Mouse (Mus musculus): ENCODE data around the gene Gdap1l1.

The Gdap1l1 gene

DNA sequence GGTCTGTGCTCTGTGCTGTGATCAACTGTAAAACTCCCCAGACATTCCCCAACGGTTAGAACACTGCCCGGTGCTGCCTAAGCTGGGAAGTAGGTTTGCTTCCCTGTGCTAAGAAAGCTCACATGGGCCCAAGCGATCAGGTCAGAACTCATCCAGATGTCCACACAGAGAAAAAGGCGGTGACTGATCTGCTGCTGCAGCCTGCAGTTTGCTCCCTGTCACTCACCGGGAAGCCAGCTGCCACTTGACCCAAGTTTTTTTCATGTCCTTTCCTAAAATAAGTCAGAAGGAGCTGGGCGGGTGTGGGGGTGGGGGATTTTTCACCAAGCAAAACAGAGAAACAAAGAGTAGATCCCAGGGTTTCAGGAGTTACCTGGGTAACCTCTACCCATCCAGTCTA lies 26.3 kb downstream of the Gdap1l1 start:
- no peak for DNase-seq (ENCODE audit: low read depth)

DNA sequence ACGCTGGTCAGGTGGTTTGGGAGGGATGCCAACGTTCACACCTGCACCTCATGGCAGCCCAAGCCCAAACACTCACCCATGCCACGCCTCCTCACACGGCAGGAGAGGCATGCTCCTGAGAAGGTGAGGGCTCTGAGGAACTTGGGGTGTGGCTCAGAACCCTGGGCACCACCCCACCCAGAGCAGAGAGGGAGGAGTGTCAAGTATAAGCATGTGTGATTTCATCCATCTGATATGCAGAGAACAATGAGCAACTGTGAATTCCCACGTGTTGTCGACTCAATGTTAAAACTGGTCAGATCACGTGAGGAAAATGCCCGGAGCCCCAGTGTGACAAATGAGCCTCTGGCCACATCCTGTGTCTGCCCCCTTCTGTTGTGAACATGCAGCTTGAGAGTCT lies 28.5 kb downstream of the Gdap1l1 start:
- DNase-seq (ENCODE audit: low read depth): no peak

DNA sequence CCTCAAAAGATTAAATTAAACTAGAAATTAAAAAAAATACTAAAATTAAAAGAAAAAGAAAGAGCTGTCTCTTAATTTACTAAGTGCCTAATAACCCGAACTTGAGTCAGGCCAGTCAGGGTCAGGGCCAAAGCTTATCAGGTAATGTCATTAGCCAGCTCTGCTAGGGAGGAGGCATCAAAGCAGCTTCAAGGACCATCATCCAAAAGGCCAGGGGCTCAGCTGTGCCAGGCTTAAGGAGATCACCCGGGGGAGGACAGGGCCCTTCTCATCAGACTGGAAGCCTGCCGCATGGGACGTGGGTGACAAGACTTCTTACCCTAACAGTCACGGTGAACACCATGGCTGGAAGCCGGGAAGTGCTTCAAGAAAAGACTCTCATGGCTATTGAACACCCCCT lies 29.3 kb downstream of the Gdap1l1 start:
- DNase-seq (ENCODE audit: low read depth): no peak

DNA sequence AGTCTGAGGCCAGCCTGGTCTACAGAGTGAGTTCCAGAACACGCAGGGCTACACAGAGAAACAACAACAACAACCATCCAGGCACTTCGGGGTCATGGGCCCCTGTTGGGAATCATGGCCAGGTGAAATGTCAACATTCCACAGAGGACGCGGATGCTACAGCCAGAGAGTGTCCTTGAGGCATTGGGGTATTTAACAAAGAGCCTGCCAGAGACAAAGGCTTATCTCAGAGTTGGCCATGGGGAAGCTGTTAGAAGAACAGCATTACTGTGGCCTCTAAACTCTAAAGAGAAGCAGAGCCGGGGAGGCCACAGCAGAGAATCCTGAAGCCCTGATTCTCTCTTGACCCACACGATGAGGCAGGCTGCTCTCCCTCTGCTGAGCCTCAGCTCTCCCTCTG lies 30.6 kb downstream of the Gdap1l1 start:
- no peak for DNase-seq (ENCODE audit: low read depth)

DNA sequence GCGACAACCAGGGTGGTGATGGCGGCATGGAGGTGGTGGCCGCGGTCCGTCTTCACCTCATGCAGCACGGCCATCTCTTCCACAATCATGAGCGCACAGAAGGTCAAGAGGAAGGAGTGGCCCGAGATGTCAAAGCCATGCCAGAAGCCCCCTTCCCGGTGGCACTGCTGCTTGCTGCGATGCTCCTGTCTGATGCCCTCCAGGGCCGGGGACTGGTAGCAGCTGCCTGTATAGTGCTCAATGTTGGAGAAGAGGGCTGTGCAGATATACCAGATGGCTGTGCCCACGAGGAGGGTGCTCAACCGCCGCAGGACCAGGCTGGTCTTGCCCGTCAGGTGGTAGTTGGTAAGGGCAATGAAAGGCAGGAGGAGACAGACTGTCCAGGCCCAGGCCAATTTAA lies 31.4 kb downstream of the Gdap1l1 start:
- DNase-seq (ENCODE audit: low read depth): no peak

DNA sequence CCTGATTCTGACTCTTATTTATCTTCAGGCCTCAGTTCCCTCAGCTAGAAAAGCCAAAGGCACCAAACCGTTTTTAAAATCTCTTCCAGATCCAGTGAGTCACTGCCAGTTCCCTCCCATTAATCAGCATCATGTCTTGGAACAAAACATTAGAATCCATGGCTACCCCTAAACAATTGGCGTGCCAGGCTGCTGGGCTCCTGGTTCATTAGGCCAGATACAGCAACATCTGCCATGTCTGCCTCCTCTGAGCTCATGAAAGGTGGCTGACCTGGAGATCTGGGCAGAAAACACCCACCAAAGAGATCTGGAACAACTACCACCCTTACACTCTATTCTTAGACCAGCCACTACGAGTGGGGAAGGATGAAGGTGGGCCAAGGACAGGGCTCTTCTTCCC lies 32.9 kb downstream of the Gdap1l1 start:
- DNase-seq (ENCODE audit: low read depth): no peak

DNA sequence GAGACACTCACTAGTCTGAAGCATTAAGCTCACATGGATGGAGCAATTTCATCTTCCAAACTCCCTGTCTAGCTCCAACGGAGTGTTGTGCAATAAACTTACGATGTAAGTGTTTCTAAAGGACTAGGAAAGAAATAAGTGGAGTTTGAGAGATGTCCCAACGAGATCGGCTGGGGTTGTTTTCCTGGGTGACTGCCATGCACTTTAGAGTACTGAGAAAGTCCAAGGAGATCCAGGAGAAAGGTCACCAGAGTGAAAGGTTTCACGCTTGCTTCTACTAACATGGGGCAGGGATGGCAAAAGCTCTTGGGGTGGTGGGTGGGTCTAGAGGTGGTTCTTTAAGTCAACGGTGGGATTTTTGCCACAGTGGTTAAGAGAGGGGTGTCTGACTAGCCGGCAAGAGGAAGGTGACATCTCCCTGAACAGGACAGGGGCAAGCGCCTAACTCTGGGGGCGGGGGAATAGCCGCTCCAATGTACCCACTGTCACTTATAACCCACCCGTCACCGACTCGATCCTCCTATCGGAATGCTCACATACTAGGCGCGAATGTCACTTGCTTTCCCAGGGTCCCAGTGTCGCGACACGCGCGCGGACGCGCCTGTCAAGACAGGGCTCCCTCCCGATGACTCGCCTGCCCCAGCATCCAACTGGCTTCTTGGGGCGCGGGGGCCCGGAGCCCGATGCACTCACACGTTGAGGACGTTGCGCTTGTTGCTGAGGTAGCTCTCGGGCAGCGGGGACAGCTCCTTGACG lies 33.6 kb downstream of the Gdap1l1 start:
- peak; percentile 24 for DNase-seq (ENCODE audit: low read depth)

DNA sequence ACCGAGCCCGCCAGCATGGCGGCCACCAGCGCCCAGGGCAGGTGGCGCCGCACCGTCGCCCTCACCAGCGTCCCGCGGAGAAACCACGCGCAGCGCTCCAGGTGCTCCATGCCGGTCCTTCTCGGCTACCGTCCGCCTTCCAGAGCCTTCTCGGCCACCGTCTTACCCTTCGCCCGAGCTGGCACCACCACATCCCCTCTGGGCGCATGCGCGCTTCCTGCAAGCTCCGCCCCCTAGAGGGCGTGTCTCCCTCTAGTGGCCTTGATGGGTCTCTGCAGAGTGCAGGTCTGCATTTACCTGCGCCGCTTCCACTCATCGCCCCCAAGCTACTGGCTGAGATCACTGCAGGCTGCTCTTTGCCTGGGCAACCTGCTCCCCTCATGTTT lies 34.2 kb downstream of the Gdap1l1 start, which contains the start of gene Fitm2:
Gene Fitm2 (minus strand): TSS at position 164 of the 386 bp plus-strand sequence.
- DNase-seq (ENCODE audit: low read depth): peak; percentile 96

DNA sequence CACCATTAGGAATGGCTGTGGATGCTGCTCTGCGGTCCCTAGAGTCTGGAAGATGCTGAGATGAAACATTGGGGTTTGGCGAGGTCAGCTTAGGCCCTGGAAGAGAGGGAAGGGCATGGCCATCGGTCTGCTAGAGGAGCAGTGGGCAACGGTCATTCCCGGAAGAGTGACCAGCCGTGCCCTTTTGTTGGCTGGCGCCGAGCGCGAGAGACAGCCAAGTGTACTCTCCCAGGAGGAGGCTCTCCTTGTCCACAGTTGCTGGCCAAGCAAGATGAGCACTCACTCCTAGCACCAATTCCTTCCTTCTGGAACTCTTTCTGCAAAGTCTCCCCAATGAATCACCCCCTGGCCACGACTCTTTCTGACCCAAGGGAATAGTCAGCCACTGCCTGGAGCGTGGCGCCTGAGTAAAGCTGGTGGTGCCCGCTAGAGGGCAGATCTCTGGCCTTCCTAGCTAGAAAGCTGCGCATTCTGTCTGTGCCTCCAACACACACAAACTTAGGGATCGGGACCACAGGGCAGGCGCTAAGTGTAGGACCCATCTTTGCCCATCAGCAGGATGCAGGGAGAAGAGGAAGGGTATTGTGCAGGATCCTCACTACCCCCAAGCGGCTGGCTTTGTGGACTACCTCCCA lies 42.0 kb downstream of the Gdap1l1 start:
- no peak for DNase-seq (ENCODE audit: low read depth)

DNA sequence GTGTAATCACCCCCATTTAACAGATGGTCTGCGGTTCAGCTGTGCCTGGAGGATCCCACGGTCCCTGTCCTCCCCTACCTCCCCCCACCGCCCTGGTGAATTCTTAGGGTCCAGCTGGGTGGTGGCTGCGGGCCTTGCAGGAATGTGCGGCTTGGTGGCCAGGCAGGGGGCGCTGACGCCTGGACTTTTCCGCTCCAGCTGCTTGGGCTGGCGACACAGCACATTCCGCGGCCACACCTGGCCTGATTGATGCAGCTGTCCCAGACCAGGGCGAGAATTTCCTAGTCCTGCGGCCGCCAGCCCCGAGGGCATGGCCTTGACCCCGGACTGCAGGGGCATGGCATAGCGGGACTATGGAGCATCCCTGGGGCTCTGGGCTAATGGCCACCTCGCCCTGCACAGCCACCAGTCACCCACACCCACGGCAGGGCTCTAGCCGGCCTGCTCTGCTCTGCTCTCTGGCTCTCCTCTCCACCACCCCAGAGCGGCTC lies 43.3 kb downstream of the Gdap1l1 start:
- no peak for DNase-seq (ENCODE audit: low read depth)

DNA sequence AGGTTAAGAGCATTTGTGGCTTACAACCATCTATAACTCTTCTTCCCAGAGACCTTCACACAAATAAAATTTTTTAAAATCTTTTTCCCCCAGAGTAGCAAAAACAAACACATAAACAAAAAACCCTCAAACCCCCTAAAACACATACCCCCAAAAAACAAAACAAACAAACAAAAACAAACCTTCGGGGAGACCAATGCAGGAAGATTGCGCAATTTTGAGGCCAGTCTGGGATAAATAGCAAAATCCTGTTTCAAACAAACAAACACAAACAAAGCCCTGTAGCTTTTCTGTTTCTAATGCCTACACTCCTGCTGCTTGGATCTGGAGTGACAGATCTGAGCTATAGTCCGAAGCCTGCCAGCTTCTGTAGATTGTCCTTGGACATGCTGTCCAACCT lies 49.1 kb downstream of the Gdap1l1 start:
- DNase-seq (ENCODE audit: low read depth): no peak

DNA sequence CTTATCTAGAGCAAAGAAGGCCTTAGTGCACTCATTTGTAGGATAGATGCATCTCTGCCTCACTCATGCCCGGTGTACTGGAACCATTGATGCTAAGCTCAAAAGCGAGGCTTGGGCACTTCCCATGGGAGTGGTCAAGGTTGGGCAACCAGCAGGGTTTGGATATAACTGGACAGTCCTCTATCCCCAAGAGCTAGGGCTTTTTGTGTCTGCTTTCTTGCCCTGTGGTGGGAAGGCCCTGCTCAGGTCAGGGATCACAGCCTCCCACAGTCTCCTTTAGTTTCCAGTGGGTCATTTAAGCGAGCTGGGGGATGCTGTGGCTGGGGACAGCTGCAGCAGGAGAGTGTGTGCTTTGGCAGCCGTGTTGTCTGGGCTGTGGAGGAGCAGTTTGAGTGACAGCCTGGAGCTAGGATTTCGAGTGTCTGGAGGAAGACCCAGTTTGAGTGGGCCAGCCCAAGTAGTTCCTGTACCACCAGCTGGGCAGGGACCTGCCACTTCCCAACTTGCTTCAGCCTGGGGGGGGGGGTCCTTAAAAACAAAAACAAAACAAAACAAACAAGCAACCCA lies 51.5 kb downstream of the Gdap1l1 start:
- DNase-seq (ENCODE audit: low read depth): no peak

DNA sequence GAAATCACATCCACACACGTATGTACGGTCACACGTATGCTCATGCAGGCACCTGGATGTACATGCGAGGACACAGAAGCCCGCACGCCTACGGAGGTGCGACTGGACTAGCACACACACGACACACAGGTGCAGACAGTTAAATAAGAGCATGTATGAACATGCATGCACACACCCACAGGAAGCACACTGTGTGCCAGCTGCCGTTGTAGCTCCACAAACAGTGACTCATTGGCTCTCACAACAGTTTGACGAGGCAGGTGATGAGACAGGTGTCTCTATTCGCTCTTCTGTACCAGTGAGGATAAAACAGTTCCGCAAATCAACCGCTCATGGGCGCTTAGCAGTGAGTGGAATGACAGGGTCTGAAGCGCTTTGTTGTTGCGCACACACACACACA lies 52.4 kb downstream of the Gdap1l1 start:
- DNase-seq (ENCODE audit: low read depth): no peak

DNA sequence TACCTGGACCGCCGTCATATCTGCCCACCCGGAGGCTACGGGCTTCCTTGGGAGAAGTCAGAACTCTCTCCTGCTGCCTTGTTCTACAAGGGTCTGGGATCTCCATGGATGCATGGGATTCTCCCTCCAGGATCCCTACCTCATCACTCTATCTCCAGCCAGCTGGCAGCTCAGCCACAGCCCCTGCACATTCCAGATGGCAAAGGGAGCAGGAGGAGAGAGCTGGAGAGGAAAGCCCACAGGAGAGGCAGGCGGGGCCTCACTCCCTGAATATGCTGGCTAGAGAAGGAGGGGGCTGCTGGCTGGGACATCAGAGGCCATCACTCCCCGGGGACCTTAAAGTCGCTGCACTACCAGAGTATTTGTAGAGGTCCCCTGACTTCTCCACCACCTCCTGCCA lies 53.1 kb downstream of the Gdap1l1 start:
- DNase-seq (ENCODE audit: low read depth): no peak

DNA sequence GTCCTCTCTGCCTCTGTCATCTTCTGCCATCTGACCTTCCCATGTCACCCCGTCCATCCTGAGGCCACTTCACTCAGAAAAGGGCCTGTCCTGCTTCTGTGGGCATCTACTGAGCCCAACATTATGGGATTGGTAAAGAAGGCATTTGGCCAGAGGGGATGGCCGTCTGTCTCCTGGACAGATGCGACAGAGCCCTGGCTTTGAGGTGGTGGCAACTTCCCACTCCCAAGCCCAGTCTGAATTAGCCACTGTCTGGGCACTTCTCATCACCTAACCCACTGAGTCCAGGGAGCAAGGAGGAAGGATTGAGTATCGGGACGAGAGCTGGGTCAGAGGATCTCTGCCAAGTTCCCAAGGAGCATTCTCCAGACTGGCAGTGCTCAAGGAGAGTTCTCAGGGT lies 53.7 kb downstream of the Gdap1l1 start, which contains the start of gene R3hdml:
Gene R3hdml (plus strand): TSS at position 301 of the 400 bp plus-strand sequence.
- DNase-seq (ENCODE audit: low read depth): no peak

DNA sequence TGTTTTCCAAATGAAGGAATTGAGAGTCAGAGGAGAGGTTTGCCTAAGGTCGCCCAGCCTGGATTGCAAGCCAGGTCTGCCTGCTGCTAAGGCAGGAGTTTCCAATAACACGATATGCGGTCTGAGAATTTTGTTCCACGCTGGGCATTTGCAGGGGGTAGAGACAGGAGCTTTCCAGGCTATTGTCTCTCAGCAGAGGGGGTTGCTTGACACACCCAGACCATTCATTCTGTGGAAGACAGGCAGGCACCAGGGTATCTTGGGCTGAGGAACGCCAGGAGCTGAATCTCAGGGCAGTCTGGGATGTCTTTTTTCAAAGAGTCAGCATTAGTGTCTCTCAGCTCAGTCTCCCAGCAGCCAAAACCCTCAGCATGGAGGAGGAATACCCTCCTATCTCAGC lies 54.8 kb downstream of the Gdap1l1 start:
- no peak for DNase-seq (ENCODE audit: low read depth)

DNA sequence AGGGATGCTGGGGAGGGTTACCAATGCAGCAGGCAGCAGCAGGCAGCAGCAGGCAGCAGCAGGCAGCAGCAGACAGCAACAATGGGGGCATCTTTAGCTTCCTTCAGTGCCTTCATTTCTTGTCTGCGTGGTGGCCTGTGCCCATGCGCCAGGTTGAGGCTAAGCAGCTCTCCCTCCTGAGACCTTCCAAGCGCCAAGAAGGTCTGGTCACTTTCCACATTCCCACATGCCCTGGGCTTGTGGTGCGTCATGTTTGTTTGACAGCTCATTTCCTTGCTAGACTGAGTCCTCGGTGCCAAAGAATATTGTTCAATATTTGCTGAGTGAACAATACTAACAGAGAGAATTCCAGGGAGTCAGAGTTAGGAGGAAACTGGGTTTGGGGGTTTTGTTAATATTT lies 55.7 kb downstream of the Gdap1l1 start:
- no peak for DNase-seq (ENCODE audit: low read depth)

DNA sequence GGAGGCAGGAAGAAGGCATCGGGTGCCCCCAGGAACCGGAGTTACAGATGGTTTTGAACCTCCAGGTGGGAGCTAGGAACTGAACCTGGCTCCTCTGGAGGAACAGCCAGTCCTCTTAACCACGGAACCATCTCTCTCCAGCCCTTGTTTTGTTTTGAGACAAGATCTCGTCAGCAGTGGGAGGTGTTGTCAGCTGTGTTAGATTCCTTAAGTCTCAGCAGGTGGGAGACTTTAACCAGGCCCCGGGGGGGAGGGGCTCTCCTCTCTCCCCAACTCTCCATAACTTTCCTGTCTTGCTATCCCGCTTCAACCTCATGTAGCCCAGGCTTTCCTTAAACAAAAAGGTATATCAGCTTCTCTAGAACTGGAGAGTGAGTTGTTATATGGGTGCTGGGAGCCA lies 56.2 kb downstream of the Gdap1l1 start:
- no peak for DNase-seq (ENCODE audit: low read depth)

DNA sequence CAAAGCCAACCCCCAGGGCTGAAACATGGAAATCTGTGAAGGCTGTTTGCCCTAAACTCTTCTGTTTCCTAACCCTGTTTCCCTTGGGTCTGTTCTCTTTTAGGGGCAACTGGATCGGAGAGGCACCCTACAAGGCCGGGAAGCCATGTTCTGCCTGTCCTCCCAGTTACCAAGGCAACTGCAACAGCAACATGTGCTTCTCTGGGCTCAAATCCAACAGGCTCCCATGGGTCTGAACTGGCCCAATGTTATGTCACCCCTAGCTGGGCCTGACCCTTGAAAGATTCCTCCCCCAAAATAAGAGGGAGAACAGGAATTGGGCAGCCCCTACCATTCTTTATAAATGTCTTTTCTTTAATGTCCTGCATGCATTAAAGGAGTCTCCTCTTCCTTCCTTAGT lies 63.9 kb downstream of the Gdap1l1 start:
- DNase-seq (ENCODE audit: low read depth): no peak

DNA sequence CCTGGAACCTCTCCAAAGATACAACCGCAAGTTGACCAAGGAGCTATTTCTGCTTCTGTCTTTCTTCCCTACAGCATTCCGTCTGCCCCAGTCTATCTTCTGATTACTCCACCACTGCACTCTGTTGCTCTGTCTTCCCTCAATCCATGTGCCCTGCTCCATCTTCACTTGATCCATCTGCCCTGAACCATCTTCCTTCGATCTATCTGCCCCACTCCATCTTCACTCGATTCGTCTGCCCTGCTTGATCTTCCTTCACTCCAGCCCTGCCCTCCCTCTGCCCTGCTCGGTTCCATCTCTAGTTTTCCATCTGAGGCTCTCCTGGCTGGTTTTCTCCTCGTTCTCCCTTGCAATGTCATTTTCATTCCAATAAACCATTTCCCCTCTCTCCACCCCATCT lies 64.9 kb downstream of the Gdap1l1 start:
- DNase-seq (ENCODE audit: low read depth): no peak
